Mouse (Mus musculus) thymus, adult 18-20 months (tissue): Measurements from ENCODE around the gene Mpo.
A peak's percentile ranks its signal among the peaks of the same experiment; 100 is the strongest.

Source experiments
- DNase-seq, 2 experiments: peaks; one replicate each; pipeline ENCODE4 v3.0.0; 2022; ENCODE audit warnings: mixed read lengths in 2 of 2

Gene Mpo

DNA sequence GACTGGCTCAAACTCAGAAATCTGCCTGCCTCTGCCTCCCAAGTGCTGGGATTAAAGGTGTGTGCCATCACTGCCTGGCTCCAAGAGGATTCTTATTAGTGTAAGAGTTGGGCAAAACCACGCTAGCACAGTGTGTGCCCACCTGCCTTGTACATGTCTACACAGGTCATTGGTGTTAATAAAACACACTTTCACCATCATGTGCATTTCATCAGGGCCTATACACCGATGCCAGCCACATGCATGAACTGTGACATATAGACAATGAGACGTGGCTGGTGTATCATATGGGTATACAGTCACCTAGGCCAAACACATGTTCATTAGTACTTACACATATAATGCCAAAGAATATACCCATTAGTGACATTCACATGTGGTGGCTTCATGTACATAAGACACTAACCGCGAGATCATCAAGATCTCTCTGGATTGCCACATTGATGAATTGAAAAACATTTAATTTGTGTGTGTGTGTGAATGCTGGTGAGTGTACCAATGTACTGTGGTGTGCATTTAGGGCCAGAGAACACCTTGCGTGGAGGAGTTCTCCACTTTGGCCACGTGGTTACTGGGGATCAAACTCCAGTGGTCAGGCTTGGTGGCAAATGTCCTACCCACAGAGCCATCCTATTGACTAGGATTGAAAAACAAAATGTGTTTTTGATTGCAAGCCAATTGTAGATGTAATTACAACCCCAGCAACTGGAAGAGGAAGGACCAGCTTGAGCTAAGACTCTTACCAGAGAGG lies 35.0 kb upstream of the Mpo start:
- DNase-seq, result peak in 1 of 2 experiments; percentile 10

DNA sequence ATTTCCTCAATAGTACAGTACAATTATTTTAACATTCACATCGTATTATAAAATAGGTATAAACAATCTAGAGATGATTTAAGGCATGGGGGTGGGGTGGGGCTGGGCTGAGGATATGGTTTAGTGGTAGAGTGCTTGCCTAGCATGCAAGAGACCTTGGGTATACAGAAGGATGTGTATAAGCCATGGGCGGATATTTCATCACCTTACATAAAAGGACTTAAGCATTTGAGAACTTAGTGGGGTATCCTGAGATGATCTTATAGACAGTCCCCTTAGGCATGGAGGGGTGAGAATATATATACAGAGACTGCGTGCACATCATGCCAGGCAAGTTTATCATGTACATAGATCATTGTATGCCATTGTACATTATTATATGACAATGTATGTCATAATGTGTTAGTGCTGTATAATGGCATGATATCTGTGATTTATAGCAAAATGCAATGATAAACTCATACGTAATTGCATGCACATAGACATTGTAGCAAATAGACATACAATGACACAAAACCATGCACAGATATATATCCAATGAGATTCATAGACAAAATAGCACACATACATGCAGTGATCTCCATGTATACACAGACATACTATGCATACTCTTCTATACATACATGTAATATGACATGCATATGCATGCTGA lies 34.3 kb upstream of the Mpo start:
- DNase-seq, result peak in 1 of 2 experiments; percentile 7

DNA sequence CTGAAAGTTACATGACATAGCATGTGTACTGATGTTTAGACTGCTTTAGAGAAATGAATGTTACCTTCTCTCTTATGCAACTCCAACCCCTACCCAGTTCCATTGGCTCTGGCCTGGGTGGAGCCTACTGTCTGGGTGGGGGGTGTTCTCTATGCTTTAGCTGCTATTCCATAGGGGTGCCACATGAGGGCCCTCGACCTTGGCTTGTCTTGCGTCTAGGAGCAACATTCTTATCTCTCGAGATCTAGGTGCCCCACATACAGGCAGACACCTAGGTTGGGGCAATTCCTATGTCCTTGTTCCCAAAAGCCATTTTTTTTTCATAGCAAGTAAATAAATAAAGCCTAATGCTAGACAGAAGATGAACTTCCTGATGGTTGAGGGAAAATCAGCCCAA lies 33.8 kb upstream of the Mpo start:
- peak; percentile 65 to 82 for DNase-seq

DNA sequence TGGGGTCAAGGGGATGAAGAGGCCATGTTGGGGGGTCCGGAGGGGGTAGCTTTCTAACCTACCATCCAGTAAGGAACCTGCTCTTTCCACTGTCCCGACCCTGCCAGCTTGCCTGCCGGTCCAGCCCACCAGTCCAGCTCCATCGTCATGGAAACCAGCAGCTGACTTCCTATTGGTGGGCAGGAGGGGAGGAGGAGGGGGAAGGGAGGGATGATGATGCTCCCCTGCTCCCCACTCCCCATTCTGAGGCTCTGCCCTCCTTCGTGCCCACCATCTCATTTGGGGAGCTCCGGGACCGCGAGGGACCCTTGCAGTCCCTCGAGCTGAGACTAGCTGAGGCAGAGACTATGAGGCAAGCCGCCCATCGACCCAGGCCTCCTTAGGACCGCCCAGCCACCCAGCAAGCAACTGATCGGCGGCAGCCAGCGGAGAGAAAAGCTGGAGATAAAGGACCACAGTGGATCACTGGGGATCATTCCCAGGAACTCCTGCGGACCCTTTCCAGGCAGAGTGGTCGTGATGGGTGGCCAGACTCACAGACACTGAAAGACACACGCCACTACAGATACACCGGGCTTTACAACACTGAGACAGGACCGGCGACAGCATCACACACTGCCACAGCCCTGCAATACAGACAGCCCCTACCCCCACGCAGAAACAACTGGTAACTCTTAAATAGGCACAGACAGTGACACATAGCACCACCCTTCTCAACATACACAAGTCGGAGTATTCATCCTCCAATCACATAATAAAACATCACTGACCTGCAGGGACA lies 32.9 kb upstream of the Mpo start, which contains the start of gene Tspoap1:
TSS of gene Tspoap1 (plus strand) at position 241 of the 781 bp plus-strand sequence.
- peak in 1 of 2 experiments; percentile 52 for DNase-seq

DNA sequence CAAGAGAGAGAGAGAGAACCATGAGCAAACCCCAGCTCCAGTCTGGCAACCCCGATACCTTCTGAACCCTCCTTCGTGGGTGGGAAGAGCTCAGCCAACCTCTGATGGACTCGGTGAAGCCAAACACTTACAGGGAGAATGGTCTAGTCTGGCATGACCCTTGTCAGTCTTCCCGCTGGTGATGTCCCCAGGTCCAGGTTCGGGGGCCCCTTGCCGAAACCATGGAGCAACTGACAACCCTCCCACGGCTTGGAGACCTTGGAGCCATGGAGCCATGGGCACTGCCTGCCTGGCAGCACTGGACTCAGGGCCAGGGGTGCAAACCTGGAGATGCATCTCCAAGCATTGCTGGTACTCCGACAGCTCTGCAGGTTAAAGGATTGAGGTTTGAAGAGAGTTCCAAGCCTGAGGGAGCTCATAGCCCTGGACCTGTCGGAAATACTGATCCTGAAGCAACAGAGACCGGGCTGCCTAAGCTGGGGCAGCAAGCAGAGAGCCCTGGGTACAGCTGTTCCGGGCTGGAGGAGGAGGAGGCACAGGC lies 32.1 kb upstream of the Mpo start:
- DNase-seq, result no peak

DNA sequence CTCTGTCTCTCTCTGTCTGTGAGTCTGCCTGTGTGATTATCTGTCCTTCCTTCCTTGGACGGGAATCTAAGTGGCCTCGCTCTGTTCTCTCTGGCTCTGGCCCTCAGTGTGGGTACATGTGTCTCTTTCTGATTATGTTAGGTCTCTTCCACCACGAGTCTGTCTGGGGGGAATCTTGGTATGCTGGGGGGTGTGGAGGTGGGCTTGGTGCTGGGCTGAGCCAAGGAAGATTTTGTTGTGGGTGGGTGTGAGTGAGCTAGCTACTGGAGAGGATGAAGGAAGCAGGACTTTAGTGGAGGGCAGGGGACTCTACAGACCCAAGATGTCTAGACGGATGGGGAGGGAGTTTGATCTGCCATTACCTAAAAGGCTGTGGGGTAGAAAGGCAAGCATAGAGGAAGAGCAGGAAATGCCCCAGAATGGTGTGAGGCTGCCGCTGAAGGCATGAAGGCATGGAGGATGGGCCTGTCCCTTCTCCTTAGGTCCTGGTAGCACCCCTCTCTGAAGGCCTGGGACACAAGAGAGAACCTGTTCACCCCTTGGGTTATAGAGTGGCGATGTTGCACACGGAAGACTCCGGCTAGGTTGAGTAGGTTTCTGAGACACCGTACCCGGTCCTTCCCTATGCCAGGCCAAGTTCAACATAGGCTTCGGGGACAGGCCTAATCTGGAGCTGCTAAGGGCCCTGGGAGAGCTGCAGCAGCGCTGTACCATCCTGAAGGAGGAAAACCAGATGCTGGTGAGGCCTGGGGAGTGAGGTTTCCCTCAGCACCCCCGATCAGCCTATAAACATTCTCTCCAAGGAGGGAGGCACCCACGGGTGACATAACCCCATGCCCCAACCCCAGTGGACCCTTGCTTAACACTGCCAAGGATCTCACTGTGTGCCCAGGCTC lies 31.3 kb upstream of the Mpo start:
- no peak for DNase-seq

DNA sequence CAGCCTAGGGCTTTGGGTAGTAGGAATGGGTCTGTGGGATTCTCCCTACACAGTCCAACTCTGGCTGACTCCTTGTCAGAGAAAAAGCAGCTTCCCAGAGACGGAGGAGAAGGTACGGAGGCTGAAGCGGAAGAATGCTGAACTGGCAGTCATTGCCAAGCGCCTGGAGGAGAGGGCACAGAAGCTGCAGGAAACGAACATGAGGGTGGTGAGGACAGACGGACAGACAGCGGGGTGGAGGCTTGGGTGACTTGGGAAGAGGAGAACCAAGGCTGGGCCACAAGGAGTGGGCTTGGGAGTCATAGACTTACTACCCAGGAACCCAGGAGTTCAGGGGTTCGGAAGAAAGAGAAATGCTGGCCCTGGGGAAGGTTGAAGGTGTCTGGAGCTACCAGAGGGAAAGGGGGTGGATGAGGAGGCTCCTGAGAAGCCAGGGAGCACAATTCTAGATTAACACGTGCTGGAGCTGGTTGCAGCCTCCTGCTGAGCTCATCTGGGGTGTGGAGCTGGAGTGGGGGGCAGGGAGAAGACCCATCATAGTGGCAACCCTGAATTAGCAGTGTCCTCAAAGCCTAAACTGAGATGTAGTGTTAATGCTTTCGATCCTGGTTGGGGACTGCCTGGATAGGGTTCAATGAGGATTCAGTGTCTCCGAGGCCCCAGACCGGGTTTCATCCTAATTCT lies 30.5 kb upstream of the Mpo start:
- no peak for DNase-seq

DNA sequence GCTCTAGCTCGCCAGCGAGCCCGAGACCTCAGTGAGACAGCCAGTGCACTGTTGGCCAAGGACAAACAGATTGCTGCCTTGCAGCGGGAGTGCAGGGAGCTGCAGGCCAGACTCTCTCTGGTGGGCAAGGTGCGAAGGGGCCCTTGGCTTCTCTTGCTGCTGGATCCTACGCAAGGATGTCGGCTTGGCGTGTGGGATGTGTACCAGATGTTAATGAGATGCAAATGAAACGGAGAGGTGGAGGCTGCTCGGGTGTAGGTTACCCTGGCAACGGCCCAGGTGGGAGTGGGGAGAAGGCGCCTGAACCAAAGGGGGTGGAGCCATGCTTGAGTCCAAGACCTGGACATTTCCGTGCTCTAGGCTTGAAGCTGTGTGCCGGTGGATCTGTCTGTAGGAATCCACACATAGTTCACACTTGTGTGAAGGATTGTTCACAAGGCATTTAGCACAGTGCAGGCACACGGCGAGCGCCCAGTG lies 29.8 kb upstream of the Mpo start:
- no peak for DNase-seq

DNA sequence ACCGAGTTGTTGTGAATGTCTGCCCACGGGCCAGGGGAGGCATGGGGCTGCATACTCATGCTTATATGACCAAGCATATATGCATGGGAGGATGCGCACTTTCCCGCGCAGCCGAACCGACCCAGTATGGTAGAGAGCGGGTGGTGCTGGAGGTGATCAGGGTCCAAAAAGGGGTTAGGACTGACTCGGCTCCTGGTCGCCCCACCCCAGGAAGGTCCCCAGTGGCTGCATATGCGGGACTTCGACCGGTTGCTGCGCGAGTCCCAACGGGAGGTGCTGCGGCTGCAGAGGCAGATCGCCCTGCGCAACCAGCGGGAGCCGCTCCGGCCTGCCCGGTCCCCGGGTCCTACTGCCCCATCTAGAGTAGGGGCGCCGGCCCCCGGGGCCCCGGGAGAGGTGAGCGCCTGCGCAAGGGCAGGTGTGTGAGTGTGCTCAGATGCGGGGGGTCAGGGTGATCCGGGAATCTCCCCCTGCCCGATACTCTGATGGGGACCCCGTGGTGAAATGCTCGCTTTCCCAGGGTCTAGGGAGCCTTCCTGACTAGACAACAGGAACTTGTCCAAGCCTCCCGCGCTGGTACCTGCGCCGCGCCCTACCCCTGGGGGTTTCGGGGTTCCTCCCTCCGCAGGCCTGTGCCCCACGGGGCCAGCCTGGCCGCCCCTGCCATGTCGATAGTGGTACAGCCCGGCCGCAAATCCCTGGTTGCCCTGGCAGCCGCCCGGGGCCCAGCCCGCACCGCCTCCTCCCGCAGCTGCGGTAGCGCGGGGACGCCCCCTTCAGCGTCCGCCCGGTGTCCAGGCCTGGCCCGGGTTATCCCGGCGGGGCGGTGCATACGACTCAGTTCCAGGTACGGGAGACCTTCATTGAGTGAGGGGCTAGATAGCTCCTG lies 29.1 kb upstream of the Mpo start:
- no peak for DNase-seq

DNA sequence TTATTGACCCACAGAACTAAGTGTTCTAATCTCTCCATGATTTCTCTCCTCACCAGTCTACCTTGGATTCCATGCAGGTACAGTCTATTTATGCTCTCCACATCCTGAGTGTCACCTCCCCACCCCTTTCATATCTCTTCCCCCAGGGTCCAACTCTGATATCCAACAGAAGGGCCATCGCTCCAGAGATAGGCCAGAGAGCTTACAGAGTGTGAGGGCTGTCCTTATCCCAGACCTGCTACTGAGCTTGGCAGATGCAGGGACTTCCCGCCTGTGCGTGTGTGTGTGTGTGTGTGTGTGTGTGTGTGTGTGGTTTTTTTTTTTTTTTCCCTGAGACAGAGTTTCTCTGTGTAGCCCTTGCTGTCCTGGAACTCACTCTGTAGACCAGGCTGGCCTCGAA lies 24.6 kb upstream of the Mpo start:
- no peak for DNase-seq

DNA sequence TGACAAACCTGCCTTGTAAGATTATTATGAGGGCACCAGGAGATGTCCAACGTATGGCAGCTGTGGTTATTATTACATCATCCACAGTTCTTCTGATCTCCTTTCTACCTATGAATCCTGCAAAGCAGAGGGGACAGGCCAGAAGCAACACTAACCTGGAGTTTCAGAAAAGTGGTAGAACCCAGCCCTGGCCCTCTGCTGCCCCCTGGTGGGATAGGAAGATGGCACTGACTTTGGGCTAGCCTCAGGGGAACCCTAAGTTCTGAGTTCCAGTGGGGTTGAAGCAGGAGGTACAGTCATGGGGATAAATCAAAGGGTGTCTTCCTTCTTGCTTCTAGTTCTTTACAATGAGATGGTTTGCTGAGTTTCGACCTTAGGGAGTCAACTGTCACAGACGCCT lies 22.4 kb upstream of the Mpo start:
- peak; percentile 48 to 60 for DNase-seq

DNA sequence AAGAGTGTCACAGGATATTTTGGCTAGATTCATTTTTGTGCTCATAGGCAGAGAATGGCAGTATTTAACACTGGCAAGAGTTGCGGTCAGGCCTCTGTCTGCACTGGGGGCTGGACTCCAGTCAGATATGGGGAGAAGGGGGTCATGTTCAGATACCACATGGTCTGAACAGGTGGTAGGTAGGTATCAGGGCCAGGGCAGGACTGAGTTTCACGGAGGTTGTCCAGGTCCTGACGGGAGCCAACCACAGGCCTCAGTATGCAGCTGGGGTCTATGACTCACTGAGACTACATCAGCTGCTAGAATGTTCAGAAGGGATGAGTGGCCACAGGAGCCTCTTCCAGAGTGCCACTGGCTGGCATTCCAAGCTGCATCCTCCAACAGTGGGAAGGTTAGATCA lies 21.0 kb upstream of the Mpo start:
- no peak for DNase-seq

DNA sequence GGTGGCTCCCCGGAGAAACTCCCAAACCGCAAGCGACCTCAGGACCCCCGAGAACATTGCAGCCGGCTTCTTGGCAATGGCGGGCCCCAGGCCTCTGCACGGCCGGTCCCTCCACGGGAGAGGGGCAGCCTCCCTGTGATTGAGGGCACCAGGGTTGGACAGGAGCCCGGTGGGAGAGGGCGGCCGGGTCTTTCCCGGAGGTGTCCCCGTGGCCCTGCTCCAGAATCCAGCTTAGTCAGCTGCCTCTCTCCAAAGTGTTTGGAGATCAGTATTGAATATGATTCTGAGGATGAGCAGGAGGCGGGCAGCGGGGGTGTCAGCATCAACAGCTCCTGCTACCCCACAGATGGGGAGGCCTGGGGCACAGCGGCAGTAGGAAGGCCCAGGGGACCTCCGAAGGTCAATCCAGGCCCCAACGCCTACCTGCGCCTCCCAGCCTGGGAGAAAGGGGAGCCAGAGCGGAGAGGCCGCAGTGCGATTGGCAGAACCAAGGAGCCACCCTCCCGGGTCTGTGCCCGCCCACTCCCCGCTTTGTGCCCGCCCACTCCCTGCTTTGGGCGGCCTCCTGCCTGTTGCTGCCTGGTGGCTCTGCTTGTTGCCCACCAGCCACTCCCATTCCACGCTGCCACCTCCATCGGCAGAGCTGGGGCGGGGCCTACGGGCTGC lies 15.1 kb upstream of the Mpo start:
- DNase-seq, result no peak

DNA sequence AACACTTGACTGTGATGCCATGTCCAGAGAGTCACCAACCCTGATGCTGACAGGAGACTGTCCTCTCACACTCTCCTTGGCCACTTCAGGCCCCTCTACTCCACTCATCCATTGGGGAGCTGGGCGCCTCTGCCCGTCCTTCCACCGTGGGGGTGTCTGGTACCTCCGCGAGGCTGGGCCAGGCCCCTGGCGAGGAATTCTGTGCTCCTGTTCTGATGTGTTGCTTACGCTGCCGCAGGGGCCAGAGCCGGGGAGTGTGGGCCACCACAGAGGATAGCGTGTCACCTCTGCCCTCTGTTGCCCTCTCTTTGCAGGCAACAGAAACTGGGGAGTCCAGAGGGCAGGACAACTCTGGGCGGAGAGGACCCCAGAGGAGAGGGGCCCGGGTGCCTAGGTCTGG lies 14.5 kb upstream of the Mpo start:
- no peak for DNase-seq

DNA sequence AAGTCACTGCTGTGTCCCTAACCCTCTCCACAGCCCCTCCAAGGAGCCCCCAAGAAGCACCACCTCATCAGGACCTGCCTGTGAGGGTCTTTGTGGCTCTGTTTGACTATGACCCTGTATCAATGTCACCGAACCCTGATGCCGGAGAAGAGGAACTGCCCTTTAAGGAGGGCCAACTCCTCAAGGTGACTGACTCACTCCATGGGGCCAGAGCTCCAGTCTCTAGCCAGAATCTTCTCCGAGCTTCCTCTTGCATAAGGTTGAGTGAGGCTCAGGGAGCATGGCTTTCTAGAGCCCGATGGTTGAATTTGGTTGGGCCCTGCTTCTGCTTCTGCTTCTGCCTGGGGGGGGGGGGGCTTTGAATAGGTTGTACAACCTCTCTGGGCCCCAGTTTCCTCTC lies 14.0 kb upstream of the Mpo start:
- DNase-seq, result no peak

DNA sequence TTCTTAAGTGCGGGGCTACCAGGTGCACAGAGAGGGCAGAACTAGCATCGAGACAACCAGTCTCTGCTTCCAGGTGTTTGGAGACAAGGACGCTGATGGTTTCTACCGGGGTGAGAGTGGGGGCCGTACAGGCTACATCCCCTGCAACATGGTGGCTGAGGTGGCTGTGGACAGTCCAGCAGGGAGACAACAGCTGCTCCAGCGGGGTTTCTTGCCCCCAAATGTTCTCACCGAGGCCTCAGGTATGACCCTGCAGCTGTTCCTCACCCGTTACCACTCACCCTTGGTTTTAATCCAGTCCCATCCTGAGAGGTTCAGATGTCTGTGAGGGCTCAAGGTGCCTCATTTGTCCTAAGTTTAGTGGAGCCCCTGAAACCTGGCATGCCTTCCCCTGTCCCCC lies 13.3 kb upstream of the Mpo start:
- no peak for DNase-seq

DNA sequence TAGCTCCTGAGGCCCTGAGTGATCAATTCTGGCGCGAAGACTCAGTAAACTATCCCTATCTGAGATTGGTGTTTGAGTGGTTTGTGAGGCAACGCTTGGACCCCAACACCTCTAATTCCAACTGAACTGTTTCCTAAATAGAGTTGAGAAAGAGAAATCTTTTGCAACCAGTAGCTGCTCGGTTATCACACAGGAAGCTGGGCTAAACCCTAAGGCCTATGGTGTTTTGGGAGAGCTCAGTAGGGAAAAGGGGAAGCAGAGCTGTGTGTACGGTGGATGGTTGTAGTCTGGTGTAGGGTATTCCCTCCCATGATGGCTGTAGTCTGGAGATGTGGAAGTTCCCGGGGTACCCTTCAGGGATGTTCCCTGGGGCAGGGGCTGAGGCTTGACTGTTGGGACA lies 3.3 kb upstream of the Mpo start:
- DNase-seq, result no peak

DNA sequence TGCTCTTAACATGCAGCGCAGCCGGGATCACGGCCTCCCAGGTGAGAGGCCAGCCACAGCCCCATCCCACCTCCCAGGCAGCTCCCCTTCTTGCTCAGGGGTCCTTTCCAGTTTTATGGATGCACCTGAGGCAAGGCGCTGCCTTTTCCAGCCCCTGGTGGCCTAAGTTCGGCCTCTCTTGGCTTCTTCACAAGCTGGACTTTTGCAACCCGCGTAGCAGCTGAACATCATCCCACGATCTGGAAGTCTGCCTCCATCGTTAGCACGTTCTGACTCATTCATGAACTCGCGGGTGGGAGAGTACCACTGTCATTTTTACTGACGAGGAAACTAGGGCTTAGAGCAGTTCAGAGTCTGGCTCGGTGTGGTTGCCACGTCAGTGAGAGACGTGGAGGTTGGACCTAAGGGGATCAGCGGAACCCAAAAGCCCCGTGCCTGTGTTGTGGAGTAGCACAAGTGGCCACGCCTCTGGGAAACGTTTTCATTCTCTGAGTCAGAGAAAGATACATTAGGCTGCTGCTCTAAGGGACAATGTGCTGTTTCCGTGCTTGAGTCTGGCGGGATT lies 8.4 kb downstream of the Mpo start:
- DNase-seq, result no peak

DNA sequence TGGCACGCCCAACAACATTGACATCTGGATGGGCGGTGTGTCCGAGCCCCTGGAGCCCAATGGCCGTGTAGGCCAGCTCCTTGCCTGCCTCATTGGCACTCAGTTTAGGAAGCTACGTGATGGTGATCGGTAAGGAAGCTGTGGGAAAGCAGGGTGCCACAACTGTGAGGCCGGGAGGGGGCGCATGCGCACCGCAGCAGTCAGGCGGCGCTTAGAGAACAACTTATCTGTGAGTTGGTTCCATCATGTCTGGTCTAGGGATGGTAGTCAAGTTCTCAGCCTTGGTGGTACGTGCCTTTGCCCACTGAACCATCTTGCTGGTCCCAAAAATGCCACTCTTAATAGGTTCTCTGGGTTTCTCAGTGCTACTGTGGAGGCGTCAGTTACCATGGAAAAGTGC lies 9.2 kb downstream of the Mpo start:
- no peak for DNase-seq

DNA sequence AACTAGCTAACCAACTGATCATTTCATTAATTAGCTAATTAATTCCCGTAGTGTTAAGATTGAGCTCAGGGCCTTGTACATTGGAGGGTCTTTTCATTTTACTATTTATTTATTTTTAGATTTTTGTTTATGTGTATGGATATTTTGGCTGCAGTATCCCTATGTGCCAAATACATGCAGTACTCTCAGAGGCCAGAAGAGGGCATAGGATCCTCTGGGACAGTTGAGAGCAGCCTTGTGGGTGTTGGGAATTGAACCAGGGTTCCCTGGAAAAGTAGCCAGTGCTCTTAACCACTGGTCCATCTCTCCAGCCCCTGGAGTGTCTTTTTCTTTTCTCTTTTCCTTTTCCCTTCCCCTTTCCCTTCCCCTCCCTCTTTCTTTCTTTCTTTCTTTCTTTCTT lies 12.1 kb downstream of the Mpo start:
- DNase-seq, result no peak
